Mouse (Mus musculus) layer of hippocampus, postnatal 10 days (tissue): ENCODE measurements around the gene Clic6. TPM values are rescaled to one million over a fixed set of nuclear protein-coding genes. Genes with fewer than 3 reads are reported as not detected.
"Not testable (repeated sequence)": the region's sequence is repeated elsewhere in the genome, so short reads cannot be mapped to it uniquely, and the experiment has no call there.

ENCODE experiments used
- DNase-seq, 2 experiments: peaks; one replicate each; pipeline ENCODE4 v3.0.0; 2021; ENCODE audit warnings: low spot score in 2 of 2
- total RNA-seq, 2 experiments: library from RNA; stranded (reverse); gene quantifications; 2 replicates each; pipeline ENCODE4 v1.2.3; 2021

The Clic6 gene
- total RNA-seq, 2 experiments from 2014 or later, result 0.56 to 5.3 TPM

- DNase-seq, result no peak
These were observed 17.1 kb upstream of the Clic6 start for GRCm38 (mm10) chr16:92468459-92468858.

DNA sequence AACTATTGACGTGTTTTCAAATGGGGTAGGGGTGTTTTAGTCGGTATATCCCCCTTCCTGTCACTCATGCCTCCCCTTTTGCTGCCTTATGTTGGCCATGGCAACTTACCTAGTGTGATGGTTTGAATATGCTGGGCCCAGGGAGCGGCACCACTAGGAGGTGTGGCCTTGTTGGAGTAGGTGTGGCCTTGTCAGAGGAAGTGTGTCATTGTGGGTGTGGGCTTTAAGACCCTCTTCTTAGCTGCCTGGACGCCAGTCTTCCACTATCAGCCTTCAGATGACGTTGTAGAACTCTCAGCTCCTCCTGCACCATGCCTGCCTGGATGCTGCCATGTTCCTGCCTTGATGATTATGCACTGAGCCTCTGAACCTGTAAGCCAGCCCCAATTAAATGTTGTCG lies 14.8 kb upstream of the Clic6 start, which contains the start of gene Rcan1:
Gene Rcan1, minus strand, starts transcription at position 162 of the 400 bp plus-strand sequence.
- DNase-seq, result no peak

DNA sequence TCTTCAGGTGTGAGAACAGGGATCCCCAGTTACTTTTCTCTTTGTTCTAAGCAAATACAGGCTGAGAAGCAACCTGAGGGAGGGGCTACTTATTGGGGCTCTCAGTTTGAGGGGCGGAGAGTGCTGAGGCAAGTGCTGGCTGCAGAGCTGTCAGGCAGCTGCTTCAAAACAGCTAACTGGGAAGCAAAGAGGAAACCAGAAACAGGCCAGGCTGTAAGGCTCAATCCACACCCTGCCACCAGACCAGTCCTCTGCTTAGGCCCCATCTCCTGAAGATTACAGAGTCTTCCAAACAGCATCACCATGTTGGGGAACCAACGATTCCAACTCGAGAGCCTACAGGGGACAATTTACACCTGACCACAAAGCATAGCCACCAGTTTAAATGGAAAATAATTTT lies 12.6 kb upstream of the Clic6 start:
- no peak for DNase-seq

- DNase-seq, result no peak
These were observed 10.3 kb upstream of the Clic6 start for GRCm38 (mm10) chr16:92475093-92475860.

GRCm38 (mm10) chr16:92478561-92479150 lies 6.9 kb upstream of the Clic6 start:
- DNase-seq, result peak; percentile 64 to 74

DNA sequence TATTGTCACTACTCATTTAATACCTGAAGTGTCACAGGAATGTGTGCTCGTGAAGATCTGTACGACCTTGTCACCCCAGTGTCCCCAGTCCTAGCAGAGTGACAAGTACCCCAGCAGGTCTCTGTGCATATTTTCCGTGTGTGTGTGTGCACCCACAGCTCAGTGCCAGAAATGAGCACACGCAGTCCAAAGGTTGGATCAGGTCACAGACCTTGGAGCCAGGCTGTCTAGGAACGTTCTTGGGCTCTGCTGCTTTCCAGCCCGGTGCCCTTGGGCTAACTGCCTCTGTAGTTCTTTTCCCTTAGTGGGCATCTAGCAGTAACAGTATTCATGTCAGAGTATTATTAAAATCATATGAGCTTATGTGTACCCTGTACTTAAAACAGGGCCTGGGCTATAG lies 1.6 kb downstream of the Clic6 start:
- DNase-seq, result no peak

- peak; percentile 42 to 54 for DNase-seq
These were observed 2.0 kb downstream of the Clic6 start for GRCm38 (mm10) chr16:92487489-92487888.

DNA sequence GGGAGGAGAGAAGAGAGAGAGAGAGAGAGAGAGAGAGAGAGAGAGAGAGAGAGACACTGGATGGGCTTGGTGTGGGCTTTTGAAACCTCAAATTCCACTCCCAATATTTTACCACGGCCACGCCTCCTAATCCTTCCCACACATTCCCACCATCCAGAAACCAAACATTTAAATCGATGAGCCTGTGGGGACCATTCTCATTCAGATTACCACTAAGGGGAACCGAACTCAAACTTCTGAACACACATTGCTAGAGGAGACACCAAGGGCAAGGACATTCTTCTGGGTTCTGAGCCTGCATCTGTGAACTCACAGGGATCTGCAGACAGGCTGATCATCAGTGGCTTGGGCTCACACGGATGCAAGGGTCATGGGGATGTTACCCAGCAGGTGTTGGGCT lies 2.9 kb downstream of the Clic6 start:
- DNase-seq, result no peak

DNA sequence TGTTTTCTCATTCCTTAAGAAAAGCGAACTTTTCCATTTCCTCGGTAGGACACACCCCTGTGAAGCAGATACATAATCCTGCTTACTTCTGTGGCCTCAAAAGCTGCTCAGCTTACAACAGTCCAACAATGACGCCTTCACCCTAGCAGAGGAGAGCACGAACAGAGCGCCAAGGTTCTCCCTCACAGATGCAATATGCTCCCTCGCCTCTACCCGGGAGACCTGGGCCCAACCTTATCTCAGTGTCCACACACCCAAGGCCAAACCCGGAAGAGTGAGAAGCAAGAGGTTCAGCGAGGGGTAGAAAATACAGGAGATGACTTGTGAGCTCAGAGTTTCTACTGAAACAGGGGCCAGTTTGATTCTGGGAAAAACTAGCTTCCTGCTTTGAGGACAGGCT lies 3.8 kb downstream of the Clic6 start:
- no peak for DNase-seq

GRCm38 (mm10) chr16:92497851-92498588 lies 12.5 kb downstream of the Clic6 start:
- no peak for DNase-seq

- DNase-seq, result no peak
These were observed 13.0 kb downstream of the Clic6 start for GRCm38 (mm10) chr16:92498589-92498981.

- DNase-seq, result no peak
These were observed 13.8 kb downstream of the Clic6 start for GRCm38 (mm10) chr16:92499324-92499723.

DNA sequence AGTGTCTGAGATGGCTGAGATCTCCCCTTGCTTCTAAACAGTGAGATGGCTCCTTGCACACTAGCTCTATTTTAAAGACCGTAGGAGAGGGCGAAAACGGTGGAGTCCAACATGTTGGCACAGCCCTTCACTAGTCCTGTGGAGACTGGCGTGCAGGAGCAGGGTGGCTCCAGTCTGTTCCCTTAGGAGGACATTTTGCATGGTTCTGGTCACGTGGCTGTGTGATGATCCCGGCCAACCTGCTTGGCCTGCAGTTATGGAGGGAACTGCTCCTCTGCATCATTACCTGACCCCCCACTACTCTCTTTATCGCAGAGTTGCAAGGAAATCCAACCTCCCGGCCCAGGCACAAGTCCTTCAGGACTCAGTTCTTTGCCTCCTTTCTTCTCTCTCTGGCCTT lies 15.0 kb downstream of the Clic6 start:
- no peak for DNase-seq

DNA sequence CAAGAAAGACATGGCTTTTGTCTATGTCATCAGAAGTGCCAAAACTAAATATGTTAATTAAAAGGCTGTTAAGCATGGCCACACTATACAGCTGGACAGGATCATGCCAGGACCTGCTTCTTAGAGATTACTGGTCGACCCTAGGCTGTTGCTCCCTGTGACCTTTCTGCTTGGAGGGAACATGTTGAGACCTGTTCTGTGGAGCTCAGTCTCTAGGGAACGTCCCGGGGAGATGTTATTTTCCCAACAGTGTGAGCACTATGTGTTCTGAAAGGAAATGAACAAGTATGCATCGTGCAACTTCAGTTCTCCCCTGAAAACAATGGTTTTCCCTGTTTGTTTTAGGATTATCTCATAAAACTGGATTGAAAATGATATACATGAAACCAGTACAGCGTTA lies 17.6 kb downstream of the Clic6 start:
- DNase-seq, result no peak

- no peak for DNase-seq
These were observed 22.0 kb downstream of the Clic6 start for GRCm38 (mm10) chr16:92507573-92507972.

GRCm38 (mm10) chr16:92510835-92511772 lies 25.6 kb downstream of the Clic6 start:
- peak; percentile 55 to 63 for DNase-seq

GRCm38 (mm10) chr16:92511773-92512391 lies 26.3 kb downstream of the Clic6 start:
- peak in 1 of 2 experiments; percentile 50 for DNase-seq

GRCm38 (mm10) chr16:92514896-92515295 lies 29.4 kb downstream of the Clic6 start:
- DNase-seq, result not testable (repeated sequence)

- DNase-seq, result peak in 1 of 2 experiments; percentile 23
These were observed 30.6 kb downstream of the Clic6 start for GRCm38 (mm10) chr16:92516139-92516538.

GRCm38 (mm10) chr16:92518718-92519117 lies 33.2 kb downstream of the Clic6 start:
- no peak for DNase-seq
